Mouse (Mus musculus): Measurements from ENCODE around the gene Tssc4. TPM values are rescaled to one million over a fixed set of nuclear protein-coding genes. Genes with fewer than 3 reads are reported as not detected.

Tssc4 gene
- polyA plus RNA-seq, 1 experiment from 2014 or later = 60.3 TPM

DNA sequence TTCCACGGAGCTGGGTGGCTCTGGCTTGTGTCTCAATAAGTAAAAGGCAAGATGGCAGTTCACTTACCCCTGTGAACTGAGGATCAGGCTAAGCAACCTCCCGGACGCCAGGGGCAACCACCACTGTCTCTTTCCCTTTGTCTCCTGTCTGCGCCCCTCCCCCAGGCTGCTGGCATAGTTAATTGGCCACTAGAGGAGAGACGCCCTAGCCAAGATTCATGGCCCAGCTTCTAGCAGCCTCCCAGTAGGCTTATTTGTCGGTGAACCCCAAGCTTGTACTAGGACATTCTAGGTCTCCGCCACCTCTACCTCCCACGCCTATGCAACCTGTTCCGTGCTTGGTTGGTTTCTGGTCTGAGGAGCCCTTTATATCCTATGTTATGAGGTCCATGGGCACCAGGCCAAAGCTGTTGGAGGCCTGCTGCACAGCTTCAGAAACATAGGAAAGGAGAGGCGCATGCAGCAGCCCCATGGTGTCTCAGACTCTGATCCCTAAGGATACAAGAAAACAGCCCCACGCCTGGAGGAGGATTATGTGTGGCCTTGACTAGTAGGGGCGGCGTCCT, 650 bp upstream of the Tssc4 start:
- DNase-seq (ENCODE audit: low spot score) (peak; percentile 64), ATAC-seq (replicated peaks; ENCODE audit: low FRiP score, low TSS enrichment, low read depth) (peak; percentile 0; the same call in 1 of the 2 replicates)
- Histone ChIP-seq H3K27ac (ENCODE audit: low read depth) (peak overlapping the region; percentile 93), H3K4me1 (replicated peaks; ENCODE audit: control insufficient read depth, insufficient read depth, low read length) (peaks cover 20% of the 10 kb centered on the region), H3K4me2 (ENCODE audit: low read length) (peak overlapping the region; percentile 54), H3K36me3 (ENCODE audit: control insufficient read depth, insufficient read depth, low read length) (peaks cover 66% of the 10 kb centered on the region), H3K9me3 (ENCODE audit: control insufficient read depth, low read length) (no peaks in the 10 kb centered on the region), H3K27me3 (replicated peaks; ENCODE audit: control insufficient read depth, insufficient read depth, low read length) (no peaks in the 10 kb centered on the region), H3K4me3 (ENCODE audit: low read depth, low read length) (peak overlapping the region; percentile 93), H3K9ac (ENCODE audit: low read length) (peak overlapping the region; percentile 29; the same call in 1 of the 2 replicates)
- WGBS = 45% methylated on average over 13 of the region's 13 CpGs

DNA sequence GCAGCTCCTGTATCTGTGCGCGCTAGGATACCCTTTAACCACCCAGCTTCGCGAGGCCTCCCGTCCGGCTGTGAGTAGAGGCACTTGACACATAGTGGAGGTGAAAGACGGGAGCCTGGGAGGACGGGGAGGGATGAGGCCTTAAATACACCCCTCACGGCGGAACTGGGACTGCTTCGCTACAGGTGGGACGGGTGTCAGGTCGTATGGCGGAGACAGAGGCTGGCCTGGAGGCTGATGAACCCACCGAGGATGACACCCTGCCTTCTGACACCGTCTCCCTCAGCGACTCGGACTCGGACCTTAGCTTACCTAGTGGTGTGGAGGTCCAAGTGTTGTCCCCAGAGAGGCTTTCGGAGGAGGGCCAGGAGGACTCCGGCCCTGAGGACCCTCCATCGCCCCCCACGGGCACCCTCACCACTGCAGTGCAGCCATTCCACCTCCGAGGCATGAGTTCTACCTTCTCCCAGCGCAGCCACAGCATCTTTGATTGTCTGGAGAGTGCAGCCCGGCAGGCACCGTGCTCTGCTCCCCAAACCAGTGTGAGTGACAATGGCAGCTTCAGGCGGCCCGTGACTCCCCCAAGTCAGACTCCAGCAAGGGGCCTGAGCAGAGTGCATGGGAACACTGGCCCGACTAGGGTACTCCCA, 827 bp downstream of the Tssc4 start:
- Histone ChIP-seq H3K9me3 (ENCODE audit: control insufficient read depth, low read length) (no peaks in the 10 kb centered on the region), H3K36me3 (ENCODE audit: control insufficient read depth, insufficient read depth, low read length) (peaks cover 55% of the 10 kb centered on the region), H3K4me3 (ENCODE audit: low read depth, low read length) (peak overlapping the region; percentile 93), H3K4me1 (replicated peaks; ENCODE audit: control insufficient read depth, insufficient read depth, low read length) (peaks cover 20% of the 10 kb centered on the region), H3K9ac (ENCODE audit: low read length) (peak overlapping the region; percentile 94), H3K27ac (ENCODE audit: low read depth) (peak overlapping the region; percentile 93), H3K4me2 (ENCODE audit: low read length) (peak overlapping the region; percentile 82), H3K27me3 (replicated peaks; ENCODE audit: control insufficient read depth, insufficient read depth, low read length) (no peaks in the 10 kb centered on the region)
- ATAC-seq (replicated peaks; ENCODE audit: low FRiP score, low TSS enrichment, low read depth) (0 out of 2 replicates have a peak, but pooled peaks have one; percentile 1), DNase-seq (ENCODE audit: low spot score) (no peak)
- 11% methylated on average over 30 of the region's 30 CpGs for WGBS

DNA sequence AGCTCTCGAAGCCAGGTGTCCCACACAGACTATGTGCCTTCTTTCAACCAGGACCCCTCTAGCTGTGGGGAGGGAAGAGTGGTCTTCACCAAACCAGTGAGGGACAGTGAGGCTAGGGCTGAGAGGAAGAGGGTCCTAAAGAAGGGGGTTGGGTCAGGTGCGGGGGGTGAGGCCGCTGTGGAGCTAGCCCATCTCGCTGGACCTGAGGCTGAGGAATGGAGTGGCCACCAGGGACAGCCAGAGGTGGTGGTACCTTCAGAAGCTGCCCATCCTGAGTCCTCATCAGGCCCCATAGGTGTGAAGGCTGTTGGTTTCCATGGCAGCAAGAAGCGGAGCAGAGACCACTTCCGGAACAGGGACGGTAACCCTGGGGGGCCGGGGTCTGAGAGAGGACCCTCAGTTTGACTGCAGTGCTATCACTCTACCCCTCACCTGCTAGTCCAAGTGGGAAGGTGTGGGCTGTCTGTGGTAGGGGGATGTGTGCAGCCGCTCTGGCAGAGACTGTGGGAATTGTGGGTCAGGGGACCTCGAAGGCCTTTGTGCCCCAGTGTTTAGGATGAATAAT, 1.5 kb downstream of the Tssc4 start:
- no peak for ATAC-seq (replicated peaks; ENCODE audit: low FRiP score, low TSS enrichment, low read depth)
- no peak for DNase-seq (ENCODE audit: low spot score)
- H3K27ac ChIP-seq (ENCODE audit: low read depth) = no peak overlapping the region

DNA sequence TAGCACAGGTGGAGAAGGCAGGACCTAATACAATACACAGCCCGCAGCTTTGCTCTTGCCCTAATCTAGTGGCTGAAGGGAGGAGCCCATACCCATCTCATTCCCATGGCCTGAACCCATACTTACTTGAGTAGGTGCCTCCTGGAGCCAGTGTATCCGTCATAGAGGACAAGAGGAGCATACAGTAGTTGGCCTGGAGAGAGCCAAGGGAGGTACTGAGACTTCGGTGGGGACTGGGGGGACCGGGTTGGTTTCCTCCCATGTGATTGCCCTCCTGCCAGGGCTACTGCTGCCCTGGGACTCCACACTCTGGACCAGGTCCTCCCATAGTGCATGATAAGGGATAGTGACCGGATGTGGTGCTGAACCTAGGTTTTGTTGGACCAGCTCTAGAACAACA, 3.6 kb downstream of the Tssc4 start:
- Histone ChIP-seq H3K27ac (ENCODE audit: low read depth) (no peak overlapping the region), H3K27me3 (replicated peaks; ENCODE audit: control insufficient read depth, insufficient read depth, low read length) (no peaks in the 10 kb centered on the region), H3K9me3 (ENCODE audit: control insufficient read depth, low read length) (no peaks in the 10 kb centered on the region), H3K4me3 (ENCODE audit: low read depth, low read length) (no peak overlapping the region), H3K9ac (ENCODE audit: low read length) (no peak overlapping the region), H3K4me1 (replicated peaks; ENCODE audit: control insufficient read depth, insufficient read depth, low read length) (peaks cover 20% of the 10 kb centered on the region), H3K4me2 (ENCODE audit: low read length) (no peak overlapping the region), H3K36me3 (ENCODE audit: control insufficient read depth, insufficient read depth, low read length) (peaks cover 28% of the 10 kb centered on the region)
- ATAC-seq (replicated peaks; ENCODE audit: low FRiP score, low TSS enrichment, low read depth) (no peak), DNase-seq (ENCODE audit: low spot score) (no peak)
- WGBS = 89% methylated on average over 5 of the region's 5 CpGs

More for the DNA sequence above, 1.5 kb downstream of the Tssc4 start:
- Histone ChIP-seq H3K9ac (ENCODE audit: low read length) (peak overlapping the region; percentile 94), H3K9me3 (ENCODE audit: control insufficient read depth, low read length) (no peaks in the 10 kb centered on the region), H3K4me2 (ENCODE audit: low read length) (peak overlapping the region; percentile 82), H3K36me3 (ENCODE audit: control insufficient read depth, insufficient read depth, low read length) (peaks cover 48% of the 10 kb centered on the region), H3K27me3 (replicated peaks; ENCODE audit: control insufficient read depth, insufficient read depth, low read length) (no peaks in the 10 kb centered on the region), H3K4me3 (ENCODE audit: low read depth, low read length) (peak overlapping the region; percentile 93), H3K4me1 (replicated peaks; ENCODE audit: control insufficient read depth, insufficient read depth, low read length) (peaks cover 20% of the 10 kb centered on the region)
- WGBS = 81% methylated on average over 10 of the region's 10 CpGs

DNA sequence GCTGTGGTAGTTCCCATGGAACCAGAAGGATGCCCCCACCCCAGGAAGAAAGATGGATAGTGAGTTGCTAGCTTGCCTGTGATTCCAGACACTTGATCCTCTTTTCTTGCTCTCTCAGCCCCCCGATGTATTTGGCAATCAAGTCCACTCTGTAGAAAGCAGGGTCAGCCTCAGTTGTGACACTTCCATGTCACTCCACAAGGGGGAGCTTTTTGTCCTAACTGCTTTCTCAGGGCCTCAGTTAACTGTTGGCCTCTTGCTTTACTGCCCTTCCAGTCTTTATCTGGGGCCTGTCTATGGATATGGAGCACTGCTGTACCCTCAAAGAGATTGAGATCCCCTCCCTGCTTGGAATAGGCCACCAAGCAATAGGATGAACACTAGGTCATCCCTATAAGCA, 4.0 kb downstream of the Tssc4 start:
- Histone ChIP-seq H3K4me3 (ENCODE audit: low read depth, low read length) (no peak overlapping the region), H3K4me1 (replicated peaks; ENCODE audit: control insufficient read depth, insufficient read depth, low read length) (peaks cover 16% of the 10 kb centered on the region), H3K4me2 (ENCODE audit: low read length) (no peak overlapping the region), H3K9me3 (ENCODE audit: control insufficient read depth, low read length) (no peaks in the 10 kb centered on the region), H3K27ac (ENCODE audit: low read depth) (no peak overlapping the region), H3K9ac (ENCODE audit: low read length) (no peak overlapping the region), H3K36me3 (ENCODE audit: control insufficient read depth, insufficient read depth, low read length) (peaks cover 25% of the 10 kb centered on the region), H3K27me3 (replicated peaks; ENCODE audit: control insufficient read depth, insufficient read depth, low read length) (no peaks in the 10 kb centered on the region)
- WGBS = 80% methylated on average over 1 of the region's 1 CpGs
- ATAC-seq (replicated peaks; ENCODE audit: low FRiP score, low TSS enrichment, low read depth) (no peak), DNase-seq (ENCODE audit: low spot score) (peak; percentile 76)

DNA sequence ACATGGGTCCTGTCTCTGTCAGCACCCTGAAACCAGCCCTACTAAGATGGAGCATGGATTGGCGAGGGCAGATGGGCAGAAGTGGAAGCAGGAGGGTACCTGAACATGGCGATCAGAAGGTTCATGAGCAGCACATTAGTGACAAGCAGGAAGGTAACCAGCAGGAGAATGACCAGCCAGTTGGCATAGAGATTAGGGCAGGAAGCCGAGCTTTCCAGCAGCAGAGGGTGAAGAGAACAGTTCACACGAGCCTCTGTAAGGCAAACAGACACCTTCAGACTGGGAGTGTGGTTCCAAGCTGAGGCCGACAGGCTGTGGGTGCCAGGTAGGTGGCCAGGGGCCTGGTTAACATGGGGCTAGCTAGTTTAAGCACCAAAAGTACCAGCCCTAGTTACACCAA, 6.3 kb downstream of the Tssc4 start:
- peaks cover 27% of the 10 kb centered on the region for H3K36me3 ChIP-seq (ENCODE audit: control insufficient read depth, insufficient read depth, low read length)
- no peak overlapping the region for H3K27ac ChIP-seq (ENCODE audit: low read depth)
- no peak overlapping the region for H3K9ac ChIP-seq (ENCODE audit: low read length)
- DNase-seq (ENCODE audit: low spot score) (no peak), ATAC-seq (replicated peaks; ENCODE audit: low FRiP score, low TSS enrichment, low read depth) (no peak)
- H3K4me1 ChIP-seq (replicated peaks; ENCODE audit: control insufficient read depth, insufficient read depth, low read length) = peaks cover 7% of the 10 kb centered on the region
- H3K4me2 ChIP-seq (ENCODE audit: low read length) = no peak overlapping the region
- no peaks in the 10 kb centered on the region for H3K9me3 ChIP-seq (ENCODE audit: control insufficient read depth, low read length)
- 71% methylated on average over 5 of the region's 5 CpGs for WGBS
- no peaks in the 10 kb centered on the region for H3K27me3 ChIP-seq (replicated peaks; ENCODE audit: control insufficient read depth, insufficient read depth, low read length)
- H3K4me3 ChIP-seq (ENCODE audit: low read depth, low read length) = no peak overlapping the region

DNA sequence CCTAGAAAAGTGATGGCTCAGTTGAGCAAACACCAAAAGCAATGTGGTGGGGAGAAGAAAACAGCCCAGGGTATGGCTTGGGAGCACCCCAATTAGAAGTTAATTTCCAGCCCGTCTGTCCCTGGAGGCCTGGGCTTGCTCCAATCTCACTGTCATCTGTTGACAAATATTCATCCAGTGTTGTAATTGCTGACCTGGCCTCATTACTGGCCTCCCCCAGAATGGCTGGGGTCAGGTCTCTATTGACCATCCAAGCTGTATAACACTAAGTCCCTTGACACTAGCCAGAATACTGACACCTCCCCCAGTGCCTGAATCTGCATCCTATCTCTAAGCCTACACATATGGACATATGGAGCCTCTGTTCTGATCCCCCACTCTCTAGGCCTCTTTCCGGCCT, 8.3 kb downstream of the Tssc4 start:
- peaks cover 21% of the 10 kb centered on the region for H3K36me3 ChIP-seq (ENCODE audit: control insufficient read depth, insufficient read depth, low read length)
- ATAC-seq (replicated peaks; ENCODE audit: low FRiP score, low TSS enrichment, low read depth) = no peak
- 68% methylated on average over 2 of the region's 2 CpGs for WGBS

DNA sequence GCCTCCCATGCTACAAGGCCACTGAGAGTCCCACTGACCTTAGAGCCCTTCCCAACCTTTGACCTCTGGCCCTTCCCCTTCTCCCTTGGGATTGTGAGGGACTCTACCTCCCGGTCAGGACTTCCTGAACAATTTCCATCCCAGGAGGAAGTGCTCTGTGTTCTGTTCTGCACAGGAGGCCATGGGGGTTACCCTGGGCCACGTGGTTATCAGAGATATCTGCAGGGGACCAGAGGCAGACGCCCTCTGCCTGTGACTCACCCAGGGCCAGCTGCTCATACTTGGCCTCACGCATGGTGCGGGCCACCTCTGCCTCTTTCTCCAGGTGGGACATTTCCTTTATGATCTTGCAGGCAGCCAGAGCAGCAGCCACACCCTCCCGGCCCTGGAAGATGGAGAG, 13.0 kb downstream of the Tssc4 start:
- no peaks in the 10 kb centered on the region for H3K9me3 ChIP-seq (ENCODE audit: control insufficient read depth, low read length)
- H3K4me3 ChIP-seq (ENCODE audit: low read depth, low read length) = no peak overlapping the region
- ATAC-seq (replicated peaks; ENCODE audit: low FRiP score, low TSS enrichment, low read depth) = no peak
- H3K27me3 ChIP-seq (replicated peaks; ENCODE audit: control insufficient read depth, insufficient read depth, low read length) = no peaks in the 10 kb centered on the region
- 0 out of 2 replicates have a peak, but pooled peaks cover 2% of the 10 kb centered on the region for H3K4me1 ChIP-seq (replicated peaks; ENCODE audit: control insufficient read depth, insufficient read depth, low read length)
- 56% methylated on average over 6 of the region's 6 CpGs for whole genome bisulfite sequencing
- DNase-seq (ENCODE audit: low spot score) = no peak
- H3K36me3 ChIP-seq (ENCODE audit: control insufficient read depth, insufficient read depth, low read length) = peaks cover 22% of the 10 kb centered on the region
- H3K9ac ChIP-seq (ENCODE audit: low read length) = no peak overlapping the region
- no peak overlapping the region for H3K4me2 ChIP-seq (ENCODE audit: low read length)
- no peak overlapping the region for H3K27ac ChIP-seq (ENCODE audit: low read depth)

More for the DNA sequence above, 8.3 kb downstream of the Tssc4 start:
- Histone ChIP-seq H3K4me2 (ENCODE audit: low read length) (no peak overlapping the region), H3K4me1 (replicated peaks; ENCODE audit: control insufficient read depth, insufficient read depth, low read length) (no peaks in the 10 kb centered on the region), H3K4me3 (ENCODE audit: low read depth, low read length) (no peak overlapping the region), H3K9ac (ENCODE audit: low read length) (no peak overlapping the region), H3K27me3 (replicated peaks; ENCODE audit: control insufficient read depth, insufficient read depth, low read length) (no peaks in the 10 kb centered on the region), H3K27ac (ENCODE audit: low read depth) (no peak overlapping the region), H3K9me3 (ENCODE audit: control insufficient read depth, low read length) (no peaks in the 10 kb centered on the region)
- no peak for DNase-seq (ENCODE audit: low spot score)

Measured in intestine, embryonic 14.5 days (tissue).